ENCODE assay signal across 9 mouse cellular contexts in genomic region chr7:138940256-138940611, GRCm38 (mm10). TPM values are rescaled to one million over a fixed set of nuclear protein-coding genes. Genes with fewer than 3 reads are reported as not detected.
A peak's percentile ranks its signal among the peaks of the same experiment; 100 is the strongest.
DNase-seq lines count a peak whose midpoint lies in the region; ATAC-seq and TF ChIP-seq lines count a peak whose summit lies in the region.
"Had no signal": no experiment of that assay in that cellular context is flagged by ENCODE, and none has a peak within 500 bp of the region (broad histone marks: within the 10 kb centered on the region; RNA-seq: fewer than 3 reads in every experiment).

No protein-coding gene starts in this region.

- no peak for TF ChIP-seq POLR2A in kidney, adult 2 months (IDR thresholded peaks at IDR 0.05; ENCODE audit: low read depth, low read length)

- WGBS in kidney, adult 2 months: 1% methylated on average over 17 of the region's 17 CpGs
- 1% methylated on average over 17 of the region's 17 CpGs for WGBS in midbrain, embryonic 12.5 days

- H3K4me2 ChIP-seq in midbrain, embryonic 12.5 days (replicated peaks): peak overlapping the region; percentile 83

- H3K4me3 ChIP-seq in kidney, adult 2 months (ENCODE audit: insufficient read depth, low read depth, low read length): peak overlapping the region; percentile 25; the same call in 1 of the 2 replicates
- H3K4me3 ChIP-seq in midbrain, embryonic 12.5 days: peak overlapping the region; percentile 48

- peak overlapping the region; percentile 62; the same call in 1 of the 2 replicates for H3K9ac ChIP-seq in midbrain, embryonic 12.5 days (replicated peaks)

- 0 out of 2 replicates have a peak, but pooled peaks cover 4% of the 10 kb centered on the region for H3K9me3 ChIP-seq in midbrain, embryonic 12.5 days

- no peaks in the 10 kb centered on the region for H3K36me3 ChIP-seq in kidney, adult 2 months (ENCODE audit: control insufficient read depth, insufficient read depth, low read length)
- H3K36me3 ChIP-seq in midbrain, embryonic 12.5 days: no peaks in the 10 kb centered on the region
- H3K36me3 ChIP-seq: G1E had no signal

- H3K4me1 ChIP-seq in kidney, adult 2 months (ENCODE audit: control insufficient read depth, insufficient read depth, low read length): no peaks in the 10 kb centered on the region
- peaks cover 13% of the 10 kb centered on the region for H3K4me1 ChIP-seq in midbrain, embryonic 12.5 days

- TF ChIP-seq CTCF in kidney, adult 2 months (conservative IDR thresholded peaks at IDR 0.05; ENCODE audit: insufficient read depth, insufficient read length, low read depth, low read length): no peak

- no peaks in the 10 kb centered on the region; the same call in none of the 2 replicates for H3K27me3 ChIP-seq in kidney, adult 2 months (replicated peaks; ENCODE audit: control insufficient read depth, insufficient read depth, low read length)
- H3K27me3 ChIP-seq in midbrain, embryonic 12.5 days: peaks cover 64% of the 10 kb centered on the region

- ATAC-seq in midbrain, embryonic 12.5 days (ENCODE audit: low FRiP score, low read depth): no peak

- DNase-seq in kidney, adult 2 months: no peak
- DNase-seq in kidney, adult 11 months: no peak
- DNase-seq in cerebellum, adult 8-10 months: peak; percentile 68
- peak; percentile 51 to 56 for DNase-seq in frontal cortex, postnatal 25 days (ENCODE audit: low spot score in 2 of 2)
- peak; percentile 73 to 75 for DNase-seq in layer of hippocampus, postnatal 10 days (ENCODE audit: low spot score in 2 of 2)
- DNase-seq in ovary, postnatal 10 days (ENCODE audit: low spot score): no peak
- DNase-seq in lung, postnatal 10 days: no peak

- H3K27ac ChIP-seq in kidney, adult 2 months (ENCODE audit: insufficient read depth, low read depth, low read length): no peak overlapping the region
- H3K27ac ChIP-seq in midbrain, embryonic 12.5 days (replicated peaks): no peak overlapping the region

RNA-seq across cellular contexts. Expression of gene Jakmip3, which starts 0.3 kb away (rescaled TPM):
- polyA plus RNA-seq in kidney, adult 2 months (2012; rRNA removed): 0.03 and 0.06 TPM in 2 replicates
- total RNA-seq in layer of hippocampus, postnatal 10 days (2021): 10 to 100 TPM; 54.6 to 60.2 TPM
- polyA plus RNA-seq in midbrain, embryonic 12.5 days (2016; fragmentation: Nextera tagmentation; extraction: Ambion mirVana): 0.83 and 1.2 TPM in 2 replicates
- polyA plus RNA-seq: G1E had no signal

RNA-seq across cellular contexts. Expression of gene Bnip3, which starts 30.9 kb away (rescaled TPM):
- polyA plus RNA-seq in kidney, adult 2 months (2012; rRNA removed): 69.2 and 70.5 TPM in 2 replicates
- 100 to 1,000 TPM; 106 to 113 TPM for total RNA-seq in layer of hippocampus, postnatal 10 days (2021)
- 61.5 and 66.6 TPM in 2 replicates for polyA plus RNA-seq in midbrain, embryonic 12.5 days (2016; fragmentation: Nextera tagmentation; extraction: Ambion mirVana)

Comparison
In these comparisons a context has a peak if more than half of its experiments do, and no peak if none do; other contexts are left out.
1. DNase-seq: peak in cerebellum, adult 8-10 months (single experiment), frontal cortex, postnatal 25 days (2 of 2) and layer of hippocampus, postnatal 10 days (2 of 2); none in kidney, adult 2 months (single experiment), kidney, adult 11 months (single experiment), ovary, postnatal 10 days (single experiment) and lung, postnatal 10 days (single experiment).